Mouse (Mus musculus): ENCODE data around the gene Pex19.
A peak's percentile ranks its signal among the peaks of the same experiment; 100 is the strongest.

The Pex19 gene

GRCm38 (mm10) chr1:172133535-172133934 is 7.0 kb downstream of the Pex19 start:
- DNase-seq (ENCODE audit: low spot score in 2 of 2), result no peak

GRCm38 (mm10) chr1:172134072-172134471 is 7.5 kb downstream of the Pex19 start:
- DNase-seq (ENCODE audit: low spot score in 2 of 2), result no peak

- DNase-seq (ENCODE audit: low spot score in 2 of 2), result no peak
Observed at GRCm38 (mm10) chr1:172140160-172140559, 13.6 kb downstream of the Pex19 start.

GRCm38 (mm10) chr1:172140825-172141224 is 14.3 kb downstream of the Pex19 start:
- DNase-seq (ENCODE audit: low spot score in 2 of 2), result no peak

- DNase-seq (ENCODE audit: low spot score in 2 of 2), result no peak
Observed at GRCm38 (mm10) chr1:172141529-172141928, 15.0 kb downstream of the Pex19 start.

- DNase-seq (ENCODE audit: low spot score in 2 of 2), result no peak
Observed at GRCm38 (mm10) chr1:172143570-172143969, 17.0 kb downstream of the Pex19 start.

- DNase-seq (ENCODE audit: low spot score in 2 of 2), result peak; percentile 87 to 92
Observed at GRCm38 (mm10) chr1:172147835-172148278, 21.3 kb downstream of the Pex19 start, which contains the start of gene Dcaf8. Gene Dcaf8 (plus strand): TSS chr1:172148084.

- DNase-seq (ENCODE audit: low spot score in 2 of 2), result no peak
Observed at GRCm38 (mm10) chr1:172148279-172148954, 21.9 kb downstream of the Pex19 start.

GRCm38 (mm10) chr1:172148955-172149815 is 22.6 kb downstream of the Pex19 start:
- DNase-seq (ENCODE audit: low spot score in 2 of 2), result no peak

- DNase-seq (ENCODE audit: low spot score in 2 of 2), result no peak
Observed at GRCm38 (mm10) chr1:172154536-172154935, 28.0 kb downstream of the Pex19 start.

- no peak for DNase-seq (ENCODE audit: low spot score in 2 of 2)
Observed at GRCm38 (mm10) chr1:172155518-172155917, 29.0 kb downstream of the Pex19 start.

- DNase-seq (ENCODE audit: low spot score in 2 of 2), result no peak
Observed at GRCm38 (mm10) chr1:172159970-172160369, 33.4 kb downstream of the Pex19 start.

- DNase-seq (ENCODE audit: low spot score in 2 of 2), result no peak
Observed at GRCm38 (mm10) chr1:172160508-172160907, 34.0 kb downstream of the Pex19 start.

GRCm38 (mm10) chr1:172162009-172162408 is 35.5 kb downstream of the Pex19 start:
- DNase-seq (ENCODE audit: low spot score in 2 of 2), result no peak

- DNase-seq (ENCODE audit: low spot score in 2 of 2), result no peak
Observed at GRCm38 (mm10) chr1:172162959-172163358, 36.4 kb downstream of the Pex19 start.

- DNase-seq (ENCODE audit: low spot score in 2 of 2), result no peak
Observed at GRCm38 (mm10) chr1:172167911-172168310, 41.4 kb downstream of the Pex19 start.

- no peak for DNase-seq (ENCODE audit: low spot score in 2 of 2)
Observed at GRCm38 (mm10) chr1:172169809-172170208, 43.3 kb downstream of the Pex19 start.

- no peak for DNase-seq (ENCODE audit: low spot score in 2 of 2)
Observed at GRCm38 (mm10) chr1:172172381-172172780, 45.8 kb downstream of the Pex19 start.

GRCm38 (mm10) chr1:172173181-172173580 is 46.6 kb downstream of the Pex19 start:
- DNase-seq (ENCODE audit: low spot score in 2 of 2), result no peak

GRCm38 (mm10) chr1:172177791-172178190 is 51.2 kb downstream of the Pex19 start:
- no peak for DNase-seq (ENCODE audit: low spot score in 2 of 2)

- DNase-seq (ENCODE audit: low spot score in 2 of 2), result no peak
Observed at GRCm38 (mm10) chr1:172179102-172179501, 52.5 kb downstream of the Pex19 start.

GRCm38 (mm10) chr1:172180881-172181280 is 54.3 kb downstream of the Pex19 start:
- DNase-seq (ENCODE audit: low spot score in 2 of 2), result no peak

GRCm38 (mm10) chr1:172181777-172182176 is 55.2 kb downstream of the Pex19 start:
- DNase-seq (ENCODE audit: low spot score in 2 of 2), result no peak
